Mouse (Mus musculus) embryonic facial prominence, embryonic 11.5 days (tissue): ENCODE data around the gene Lypd5. TPM values are rescaled to one million over a fixed set of nuclear protein-coding genes. Genes with fewer than 3 reads are reported as not detected.

Experiments
- ATAC-seq: fragments of 200-750 bp; cut with Nextera tagmentation; replicated peaks from 2 replicates; pipeline ENCODE4 v1.8.0; 2017; ENCODE audit warnings: low read depth; ENCODE audit not compliant: insufficient number of reproducible peaks, low FRiP score, low TSS enrichment
- DNase-seq: peaks from one replicate; pipeline ENCODE4 v3.0.0-alpha.2; 2015; ENCODE audit warnings: low spot score
- H3K27ac ChIP-seq: fragments of 300-500 bp; sonication (generic); replicated peaks from 2 replicates; pipeline ENCODE4 v1.5.1; 2014; ENCODE audit warnings: mild to moderate bottlenecking, low read depth, low read length, control low read depth
- H3K27me3 ChIP-seq: fragments of 300-500 bp; sonication (generic); 2 replicates; pipeline ENCODE4 v1.6.1; 2014; ENCODE audit warnings: mild to moderate bottlenecking, low read length, moderate library complexity, mixed read lengths; ENCODE audit not compliant: control insufficient read depth, insufficient read depth
- H3K36me3 ChIP-seq: fragments of 300-500 bp; sonication (generic); replicated peaks from 2 replicates; pipeline ENCODE4 v1.6.1; 2014; ENCODE audit warnings: low read depth, mild to moderate bottlenecking, low read length, moderate library complexity, mixed read lengths; ENCODE audit not compliant: control insufficient read depth, insufficient read depth
- H3K4me1 ChIP-seq: fragments of 300-500 bp; sonication (generic); 2 replicates; pipeline ENCODE4 v1.6.1; 2014; ENCODE audit warnings: low read length, mixed read lengths; ENCODE audit not compliant: control insufficient read depth, insufficient read depth
- H3K4me2 ChIP-seq: fragments of 300-500 bp; sonication (generic); 2 replicates; pipeline ENCODE4 v1.6.1; 2014; ENCODE audit warnings: low read depth, mild to moderate bottlenecking, control low read depth, low read length, moderate library complexity
- H3K4me3 ChIP-seq: fragments of 300-500 bp; sonication (generic); 2 replicates; pipeline ENCODE4 v1.5.1; 2014; ENCODE audit warnings: low read depth, low read length, control low read depth
- H3K9ac ChIP-seq: fragments of 300-500 bp; sonication (generic); replicated peaks from 2 replicates; pipeline ENCODE4 v1.6.1; 2014; ENCODE audit warnings: mild to moderate bottlenecking, control low read depth, low read length
- H3K9me3 ChIP-seq: fragments of 300-500 bp; sonication (generic); replicated peaks from 2 replicates; pipeline ENCODE4 v1.6.1; 2016; ENCODE audit warnings: mild to moderate bottlenecking, low read length, inconsistent platforms, mixed read lengths; ENCODE audit not compliant: control insufficient read depth
- WGBS: fragments of 180-500 bp; shearing (Covaris S2); extraction: QIAGEN DNeasy Blood & Tissue Kit; methylation state at CpG from one replicate; pipeline ENCODE4 v1.1.7; 2014; 5-methylcytosine and 5-hydroxymethylcytosine counted together
- polyA plus RNA-seq: library from polyadenylated mRNA; unstranded; fragments of >200 nt; fragmentation: Nextera tagmentation; extraction: Ambion mirVana; gene quantifications from 2 replicates; pipeline ENCODE4 v1.2.1, GENCODE M21; 2014

Gene Lypd5
- polyA plus RNA-seq, 1 experiment from 2014 or later, result not detected

DNA sequence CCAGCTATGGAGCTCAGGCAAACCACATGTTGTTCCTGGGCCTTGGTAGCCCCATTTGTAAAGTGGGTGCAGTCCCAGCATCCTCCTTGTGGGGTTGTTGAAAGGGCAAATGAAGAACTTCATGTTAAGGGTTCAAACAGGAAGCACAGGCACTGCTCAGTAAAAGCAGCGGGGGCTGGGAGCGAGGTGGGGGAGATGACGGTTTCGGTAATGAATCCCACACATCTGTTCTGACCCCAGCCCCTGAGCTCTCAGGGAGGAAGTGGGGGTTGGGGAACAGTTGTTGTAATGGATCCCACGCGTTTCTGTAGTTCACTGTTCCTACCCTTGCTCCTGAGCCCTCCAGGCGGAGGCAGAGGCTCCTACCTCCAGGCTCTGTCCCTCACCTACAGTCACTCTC, 30.9 kb downstream of the Lypd5 start:
- no peaks in the 10 kb centered on the region for H3K36me3 ChIP-seq
- no peaks in the 10 kb centered on the region for H3K9me3 ChIP-seq
- H3K4me3 ChIP-seq, result no peak overlapping the region
- peaks cover 9% of the 10 kb centered on the region for H3K4me1 ChIP-seq
- WGBS, result 19% methylated on average over 7 of the region's 7 CpGs
- DNase-seq (peak; percentile 77), ATAC-seq (peak; percentile 39; the same call in 1 of the 2 replicates)
- H3K4me2 ChIP-seq, result no peak overlapping the region
- no peak overlapping the region for H3K27ac ChIP-seq
- H3K27me3 ChIP-seq, result peaks cover 5% of the 10 kb centered on the region
- H3K9ac ChIP-seq, result peak overlapping the region; percentile 22; the same call in 1 of the 2 replicates

DNA sequence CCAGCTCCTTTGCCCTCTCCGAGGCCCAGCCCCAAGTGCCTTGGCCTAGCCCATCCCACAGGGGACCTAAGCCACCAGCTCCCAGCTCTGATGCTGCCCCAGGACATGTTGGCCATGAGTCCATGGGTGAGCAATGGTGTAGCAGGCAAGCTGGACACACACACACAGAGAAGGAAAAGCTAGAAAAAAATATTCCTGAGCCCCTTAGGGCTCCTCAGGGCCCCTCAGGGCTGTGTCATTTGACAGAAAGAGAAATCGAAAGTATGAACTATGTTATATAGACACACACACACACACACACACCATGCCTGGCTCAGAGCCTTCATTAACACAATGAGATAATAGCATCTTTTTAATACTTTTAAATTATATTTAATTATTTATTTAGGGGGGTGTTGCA, 31.4 kb downstream of the Lypd5 start:
- Histone ChIP-seq H3K27me3 (peaks cover 5% of the 10 kb centered on the region), H3K4me3 (no peak overlapping the region), H3K4me1 (peaks cover 9% of the 10 kb centered on the region), H3K9me3 (no peaks in the 10 kb centered on the region), H3K4me2 (no peak overlapping the region), H3K36me3 (no peaks in the 10 kb centered on the region), H3K27ac (no peak overlapping the region), H3K9ac (peak overlapping the region; percentile 22; the same call in 1 of the 2 replicates)
- 64% methylated on average over 2 of the region's 2 CpGs for WGBS
- peak; percentile 16; the same call in 1 of the 2 replicates for ATAC-seq
- no peak for DNase-seq

DNA sequence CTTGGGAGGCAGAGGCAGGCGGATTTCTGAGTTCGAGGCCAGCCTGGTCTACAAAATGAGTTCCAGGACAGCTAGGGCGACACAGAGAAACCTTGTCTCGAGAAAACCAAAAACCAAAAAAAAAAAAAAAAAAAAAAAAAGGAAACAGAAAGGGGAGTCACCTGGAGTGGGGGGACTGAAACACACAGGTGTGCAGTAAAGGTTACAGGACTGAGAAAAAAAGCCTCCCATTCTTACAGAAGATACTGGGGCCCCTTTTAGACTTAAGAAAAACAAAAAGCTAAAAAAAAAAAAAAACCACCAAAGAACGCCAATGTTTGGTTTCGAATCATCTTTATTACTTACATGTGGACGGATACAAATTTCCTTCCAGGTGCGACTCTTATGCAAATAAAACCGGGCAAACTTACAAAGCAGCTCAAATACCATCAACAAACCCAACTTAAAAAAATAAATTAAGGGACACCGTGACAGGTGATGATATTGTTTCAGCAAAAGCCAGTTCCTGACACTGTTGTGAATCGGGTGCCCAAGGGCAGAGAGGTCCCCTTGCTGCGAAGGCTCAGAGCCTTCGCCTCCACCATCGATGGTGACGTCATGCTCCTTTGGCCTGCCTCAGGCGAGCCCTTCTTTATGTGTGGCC, 33.9 kb downstream of the Lypd5 start:
- no peak overlapping the region for H3K4me3 ChIP-seq
- no peak overlapping the region for H3K27ac ChIP-seq
- 73% methylated on average over 16 of the region's 16 CpGs for WGBS
- DNase-seq, result no peak
- H3K36me3 ChIP-seq, result no peaks in the 10 kb centered on the region
- no peaks in the 10 kb centered on the region; the same call in 1 of the 2 replicates for H3K27me3 ChIP-seq
- H3K4me2 ChIP-seq, result no peak overlapping the region
- no peak overlapping the region for H3K9ac ChIP-seq
- no peaks in the 10 kb centered on the region for H3K9me3 ChIP-seq
- H3K4me1 ChIP-seq, result peaks cover 2% of the 10 kb centered on the region; the same call in 1 of the 2 replicates
- no peak for ATAC-seq

DNA sequence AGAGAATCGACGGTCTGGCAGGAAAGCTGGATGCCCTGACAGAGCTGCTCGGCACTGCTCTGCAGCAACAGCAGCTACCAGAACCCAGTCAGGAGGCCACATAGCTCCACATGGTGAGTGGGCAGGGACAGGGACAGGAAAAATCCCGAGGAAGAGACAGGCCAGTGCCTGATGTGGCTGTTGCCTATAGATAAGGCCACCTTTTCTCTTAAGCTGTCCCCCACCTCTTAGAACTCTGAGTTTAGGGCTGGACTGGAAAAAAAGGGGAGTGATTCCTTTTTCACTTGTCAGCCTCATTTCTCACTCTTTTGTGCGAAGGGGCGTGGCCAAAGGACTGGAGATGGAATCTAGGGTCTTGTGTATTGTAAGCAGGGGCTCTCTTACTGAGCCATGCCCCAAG, 35.1 kb downstream of the Lypd5 start:
- H3K27me3 ChIP-seq, result no peaks in the 10 kb centered on the region; the same call in 1 of the 2 replicates
- H3K27ac ChIP-seq, result no peak overlapping the region
- H3K4me2 ChIP-seq, result no peak overlapping the region
- H3K9ac ChIP-seq, result no peak overlapping the region
- WGBS, result 66% methylated on average over 6 of the region's 6 CpGs
- H3K36me3 ChIP-seq, result no peaks in the 10 kb centered on the region
- no peak overlapping the region for H3K4me3 ChIP-seq
- no peaks in the 10 kb centered on the region for H3K9me3 ChIP-seq
- ATAC-seq, result no peak
- H3K4me1 ChIP-seq, result peaks cover 2% of the 10 kb centered on the region; the same call in 1 of the 2 replicates
- no peak for DNase-seq

DNA sequence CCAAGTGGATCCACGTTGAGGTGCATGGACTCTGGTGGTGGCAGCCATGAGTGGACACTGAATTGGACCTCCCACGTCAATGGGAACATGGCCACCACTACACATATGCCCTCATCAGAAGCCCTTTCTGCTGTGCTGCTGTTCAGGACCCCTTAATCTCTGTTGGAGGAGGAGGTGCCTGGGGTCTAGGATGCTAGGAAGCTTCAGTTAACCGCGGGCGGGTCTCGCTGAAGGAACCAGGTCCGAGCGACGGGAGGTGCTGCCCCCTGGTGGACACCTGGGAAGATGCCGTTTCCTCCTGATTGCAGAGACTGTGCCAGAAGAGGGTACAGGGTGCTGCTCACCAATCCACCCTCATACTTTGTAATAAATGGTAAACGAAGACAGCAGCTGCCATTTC, 35.8 kb downstream of the Lypd5 start:
- Histone ChIP-seq H3K27me3 (no peaks in the 10 kb centered on the region; the same call in 1 of the 2 replicates), H3K9me3 (no peaks in the 10 kb centered on the region), H3K9ac (0 out of 2 replicates have a peak overlapping the region, but pooled peaks have one; percentile 18), H3K27ac (no peak overlapping the region), H3K36me3 (no peaks in the 10 kb centered on the region), H3K4me2 (no peak overlapping the region), H3K4me1 (peaks cover 2% of the 10 kb centered on the region; the same call in 1 of the 2 replicates), H3K4me3 (no peak overlapping the region)
- ATAC-seq (no peak), DNase-seq (peak; percentile 80)
- 8% methylated on average over 11 of the region's 11 CpGs for WGBS

DNA sequence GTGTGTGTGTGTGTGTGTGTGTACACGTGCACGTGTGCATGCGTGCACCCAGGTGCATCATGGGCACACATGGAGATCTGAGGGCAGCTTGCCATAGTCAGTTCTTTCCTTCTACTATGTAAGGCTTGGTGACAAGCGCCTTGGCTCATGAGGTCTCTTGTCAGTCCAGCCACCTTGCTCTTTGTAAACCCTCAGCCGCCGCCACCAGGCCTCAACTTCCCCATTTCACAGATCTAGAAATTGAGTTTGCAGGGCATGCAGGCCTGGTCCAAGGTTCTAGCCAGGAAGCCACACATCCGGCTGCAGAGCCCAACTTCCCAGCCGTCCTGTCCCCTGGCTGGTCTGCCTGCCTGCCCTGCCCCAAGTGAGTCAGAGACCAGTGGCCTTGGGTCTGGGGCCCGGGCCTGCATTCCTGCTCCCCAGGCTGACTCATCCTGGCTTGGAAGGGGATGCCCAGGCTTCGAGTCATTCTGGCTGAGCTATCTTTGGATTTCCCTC, 38.1 kb downstream of the Lypd5 start:
- no peaks in the 10 kb centered on the region for H3K4me1 ChIP-seq
- no peak for ATAC-seq
- H3K9me3 ChIP-seq, result no peaks in the 10 kb centered on the region
- no peak overlapping the region for H3K9ac ChIP-seq
- no peaks in the 10 kb centered on the region; the same call in 1 of the 2 replicates for H3K27me3 ChIP-seq
- DNase-seq, result no peak
- H3K27ac ChIP-seq, result no peak overlapping the region
- no peaks in the 10 kb centered on the region for H3K36me3 ChIP-seq
- no peak overlapping the region for H3K4me3 ChIP-seq
- H3K4me2 ChIP-seq, result no peak overlapping the region
- 85% methylated on average over 10 of the region's 10 CpGs for WGBS

DNA sequence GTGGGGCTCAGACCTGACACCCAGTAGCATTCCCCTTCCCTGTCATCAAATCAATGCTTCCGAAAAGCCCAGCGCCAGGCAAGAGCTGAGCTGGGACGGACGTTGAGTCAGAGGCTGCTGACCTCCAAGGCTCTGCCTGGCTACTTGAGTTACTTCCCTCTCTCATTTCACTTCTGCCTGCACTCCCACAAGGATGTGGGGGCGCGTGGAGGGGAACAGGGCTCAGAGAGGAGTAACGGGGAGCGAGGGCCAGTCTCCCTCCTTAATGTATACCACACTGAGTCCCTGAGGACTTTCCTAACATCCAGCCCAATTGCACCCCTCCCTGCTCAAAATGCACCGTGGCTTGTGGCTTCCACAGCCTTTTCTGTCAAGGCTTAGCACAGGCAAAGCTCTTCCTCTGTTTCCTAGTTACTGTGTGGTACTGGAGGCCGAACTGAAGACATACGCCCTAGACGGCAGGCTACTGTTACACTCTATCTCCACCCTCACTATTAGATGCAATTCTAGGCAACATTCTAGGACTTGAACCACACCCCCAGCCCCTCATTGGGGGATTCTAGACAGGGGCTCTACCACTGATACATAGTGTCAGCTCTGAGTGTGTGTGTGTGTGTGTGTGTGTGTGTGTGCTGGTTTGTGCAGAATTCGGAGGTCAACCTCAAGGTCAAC, 40.7 kb downstream of the Lypd5 start:
- Histone ChIP-seq H3K9me3 (no peaks in the 10 kb centered on the region), H3K36me3 (no peaks in the 10 kb centered on the region), H3K27me3 (no peaks in the 10 kb centered on the region), H3K4me1 (no peaks in the 10 kb centered on the region), H3K9ac (no peak overlapping the region), H3K27ac (no peak overlapping the region), H3K4me2 (no peak overlapping the region), H3K4me3 (no peak overlapping the region)
- DNase-seq, result no peak
- ATAC-seq, result no peak
- WGBS, result 46% methylated on average over 13 of the region's 13 CpGs

DNA sequence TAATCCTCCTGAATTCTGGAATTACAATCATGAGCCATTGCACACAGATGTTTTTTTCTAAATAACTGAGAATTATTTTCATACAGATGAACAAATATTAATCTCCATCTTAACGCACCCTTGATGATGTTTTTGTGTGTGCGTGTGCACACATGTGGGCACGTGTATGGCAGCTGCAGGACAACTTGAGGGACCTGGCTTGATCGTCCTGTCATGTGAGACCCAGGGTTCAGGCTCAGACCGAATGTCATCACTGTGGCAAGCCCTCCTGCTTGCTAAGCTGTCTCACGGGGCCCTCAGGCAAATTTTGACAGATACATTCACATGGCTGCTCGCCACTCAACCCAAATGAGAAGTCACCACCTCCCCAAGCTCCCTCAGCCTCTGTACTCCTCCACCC, 41.5 kb downstream of the Lypd5 start:
- Histone ChIP-seq H3K27me3 (no peaks in the 10 kb centered on the region), H3K9me3 (no peaks in the 10 kb centered on the region), H3K4me3 (no peak overlapping the region), H3K4me1 (no peaks in the 10 kb centered on the region), H3K4me2 (no peak overlapping the region), H3K9ac (no peak overlapping the region), H3K27ac (no peak overlapping the region), H3K36me3 (no peaks in the 10 kb centered on the region)
- WGBS, result 60% methylated on average over 7 of the region's 7 CpGs
- ATAC-seq, result no peak
- no peak for DNase-seq
